Mouse (Mus musculus): ENCODE data around the gene Inip.

GRCm38 (mm10) chr4:59753491-59754140, 47.8 kb downstream of the Inip start:
- TF ChIP-seq CTCF (IDR thresholded peaks at IDR 0.05; ENCODE audit: extremely low read depth, insufficient read depth, insufficient read length, insufficient replicate concordance) (no peak), POLR2A (IDR thresholded peaks at IDR 0.05; ENCODE audit: low read depth, low read length) (no peak)

Data from spleen, adult 2 months (tissue).